Mouse (Mus musculus) liver, embryonic 16.5 days (tissue): ENCODE measurements around the gene Far2. TPM values are rescaled to one million over a fixed set of nuclear protein-coding genes. Genes with fewer than 3 reads are reported as not detected.

Experiments used
- ATAC-seq: fragments of 200-750 bp; cut with Nextera tagmentation; 2 replicates; pipeline ENCODE4 v1.8.0; 2017; ENCODE audit warnings: low read depth, mild to moderate bottlenecking, moderate number of reproducible peaks, moderate library complexity
- H3K27ac ChIP-seq: fragments of 300-500 bp; sonication (generic); 2 replicates; pipeline ENCODE4 v1.5.1; 2014; ENCODE audit warnings: mild to moderate bottlenecking, low read length
- H3K27me3 ChIP-seq: fragments of 300-500 bp; sonication (generic); 2 replicates; pipeline ENCODE4 v1.6.1; 2014; ENCODE audit warnings: low read depth, low read length, mixed read lengths; ENCODE audit not compliant: control insufficient read depth, insufficient read depth
- H3K36me3 ChIP-seq: fragments of 300-500 bp; sonication (generic); 2 replicates; pipeline ENCODE4 v1.6.1; 2014; ENCODE audit warnings: mild to moderate bottlenecking; ENCODE audit not compliant: control insufficient read depth, insufficient read depth
- H3K4me1 ChIP-seq: fragments of 300-500 bp; sonication (generic); 2 replicates; pipeline ENCODE4 v1.6.1; 2014; ENCODE audit warnings: low read depth, low read length, mixed read lengths; ENCODE audit not compliant: control insufficient read depth
- H3K4me2 ChIP-seq: fragments of 300-500 bp; sonication (generic); 2 replicates; pipeline ENCODE4 v1.6.1; 2014; ENCODE audit warnings: low read depth, low read length, mixed read lengths
- H3K4me3 ChIP-seq: fragments of 300-500 bp; sonication (generic); 2 replicates; pipeline ENCODE4 v1.5.1; 2014; ENCODE audit warnings: low read depth, mild to moderate bottlenecking, low read length
- H3K9ac ChIP-seq: fragments of 300-500 bp; sonication (generic); 2 replicates; pipeline ENCODE4 v1.6.1; 2014; ENCODE audit warnings: low read depth, low read length
- H3K9me3 ChIP-seq: fragments of 300-500 bp; sonication (generic); replicated peaks from 2 replicates; pipeline ENCODE4 v1.6.1; 2016; ENCODE audit warnings: low read length; ENCODE audit not compliant: control insufficient read depth
- WGBS: fragments of 180-500 bp; shearing (Covaris S2); extraction: QIAGEN DNeasy Blood & Tissue Kit; methylation state at CpG from one replicate; pipeline ENCODE4 v1.1.7; 2014; ENCODE audit not compliant: insufficient replicate concordance; 5-methylcytosine and 5-hydroxymethylcytosine counted together
- polyA plus RNA-seq: library from polyadenylated mRNA; unstranded; fragments of >200 nt; fragmentation: Nextera tagmentation; extraction: Ambion mirVana; gene quantifications from 2 replicates; pipeline ENCODE4 v1.2.1, GENCODE M21; 2015

The Far2 gene
- 2.0 and 2.1 TPM in 2 replicates for polyA plus RNA-seq

DNA sequence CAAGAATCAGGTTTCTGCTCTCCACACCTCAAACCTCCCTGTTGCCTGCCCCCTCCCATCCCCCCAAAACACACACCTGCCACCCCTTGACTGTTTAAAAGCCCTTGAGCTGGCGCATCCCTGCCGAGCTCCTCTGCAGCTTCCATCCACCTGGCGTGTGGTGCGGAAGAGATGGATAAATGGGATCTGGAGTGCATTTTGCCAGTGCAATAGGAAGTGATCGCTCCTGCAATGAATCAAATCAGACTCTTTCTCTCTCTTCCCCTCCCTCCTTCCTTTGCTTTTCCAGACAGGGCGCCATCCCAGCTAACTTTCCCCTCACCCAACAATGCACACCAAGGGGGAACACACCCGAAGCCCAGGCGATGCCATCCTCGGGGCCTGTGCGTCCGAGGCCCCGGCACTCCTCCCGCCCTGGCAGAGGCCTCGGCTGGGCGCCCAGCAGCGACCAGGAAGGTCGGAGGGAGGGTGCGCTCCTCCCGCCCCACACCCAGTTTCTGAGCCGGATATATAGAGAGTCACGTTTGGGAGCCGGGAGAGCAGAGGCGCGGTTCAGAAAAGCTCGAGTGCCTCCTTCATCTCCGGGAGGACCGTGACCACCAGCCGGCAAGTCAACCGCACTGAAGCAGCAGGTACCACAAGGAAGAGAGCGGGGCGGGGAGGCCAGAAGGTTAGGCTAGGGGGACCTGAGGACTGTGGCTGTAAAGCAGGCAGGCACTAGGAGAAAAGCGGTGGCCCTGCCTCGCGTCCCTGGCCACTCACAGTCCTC is at the start of gene Far2:
Gene Far2, plus strand, starts transcription at position 379 of the 769 bp plus-strand sequence.
- H3K4me2 ChIP-seq = no peak within 1 kb of the TSS
- no peak within 1 kb of the TSS for H3K9ac ChIP-seq
- no peak for ATAC-seq
- peaks cover 10% of the 10 kb centered on the region for H3K27me3 ChIP-seq
- H3K4me1 ChIP-seq = no peaks in the 10 kb centered on the region
- no peak within 1 kb of the TSS for H3K27ac ChIP-seq
- no peak within 1 kb of the TSS for H3K4me3 ChIP-seq
- no peaks in the 10 kb centered on the region for H3K9me3 ChIP-seq
- H3K36me3 ChIP-seq = no peaks in the 10 kb centered on the region
- WGBS = 4% methylated on average over 34 of the region's 34 CpGs

DNA sequence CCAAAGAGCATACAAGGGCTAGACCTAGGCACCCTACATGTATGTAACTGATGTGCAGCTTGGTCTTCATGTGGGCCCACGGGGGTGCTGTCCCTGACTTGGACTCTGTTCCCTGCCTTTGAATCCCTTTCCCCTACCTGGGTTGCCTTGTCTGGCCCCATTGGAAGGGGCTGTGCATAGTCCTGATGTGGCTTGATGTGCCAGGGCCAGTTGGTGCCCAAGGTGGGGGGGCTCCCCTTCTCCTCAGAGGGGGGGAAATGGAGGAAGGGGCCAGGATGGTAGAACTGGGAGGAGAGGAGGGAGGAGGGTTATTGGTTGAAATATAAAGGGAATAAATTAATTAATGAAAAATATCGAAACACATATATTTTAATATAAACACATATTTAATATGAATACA is 46.6 kb upstream of the Far2 start:
- H3K36me3 ChIP-seq = no peaks in the 10 kb centered on the region
- no peak overlapping the region for H3K4me3 ChIP-seq
- no peak overlapping the region for H3K4me2 ChIP-seq
- H3K27ac ChIP-seq = no peak overlapping the region
- H3K9me3 ChIP-seq = no peaks in the 10 kb centered on the region
- no peak overlapping the region for H3K9ac ChIP-seq
- no peak for ATAC-seq
- H3K4me1 ChIP-seq = no peaks in the 10 kb centered on the region
- H3K27me3 ChIP-seq = no peaks in the 10 kb centered on the region
- 64% methylated on average over 2 of the region's 2 CpGs for WGBS

DNA sequence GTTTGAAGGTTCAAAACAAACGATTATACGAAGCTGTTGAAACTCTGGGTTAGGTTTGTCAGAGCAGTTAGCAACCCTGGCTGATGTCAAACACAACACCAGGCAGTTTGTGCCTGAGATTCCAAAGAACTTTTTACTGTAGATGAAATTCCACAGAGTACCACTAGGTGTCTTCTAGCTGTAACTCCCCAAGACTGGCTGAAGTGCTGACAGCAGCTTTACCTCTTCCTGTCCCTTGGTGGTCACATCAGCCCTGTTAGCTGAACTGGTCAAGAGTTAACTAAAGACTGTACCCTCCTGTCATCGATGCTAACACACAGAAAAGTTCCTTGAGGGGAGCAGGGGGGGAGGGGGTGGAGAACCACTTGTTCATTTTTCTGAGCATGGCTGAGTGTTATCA is 46.0 kb upstream of the Far2 start:
- Histone ChIP-seq H3K27me3 (no peaks in the 10 kb centered on the region), H3K9me3 (no peaks in the 10 kb centered on the region), H3K4me1 (no peaks in the 10 kb centered on the region), H3K27ac (no peak overlapping the region), H3K9ac (no peak overlapping the region), H3K4me3 (no peak overlapping the region), H3K4me2 (no peak overlapping the region), H3K36me3 (no peaks in the 10 kb centered on the region)
- 29% methylated on average over 3 of the region's 3 CpGs for WGBS
- no peak for ATAC-seq

DNA sequence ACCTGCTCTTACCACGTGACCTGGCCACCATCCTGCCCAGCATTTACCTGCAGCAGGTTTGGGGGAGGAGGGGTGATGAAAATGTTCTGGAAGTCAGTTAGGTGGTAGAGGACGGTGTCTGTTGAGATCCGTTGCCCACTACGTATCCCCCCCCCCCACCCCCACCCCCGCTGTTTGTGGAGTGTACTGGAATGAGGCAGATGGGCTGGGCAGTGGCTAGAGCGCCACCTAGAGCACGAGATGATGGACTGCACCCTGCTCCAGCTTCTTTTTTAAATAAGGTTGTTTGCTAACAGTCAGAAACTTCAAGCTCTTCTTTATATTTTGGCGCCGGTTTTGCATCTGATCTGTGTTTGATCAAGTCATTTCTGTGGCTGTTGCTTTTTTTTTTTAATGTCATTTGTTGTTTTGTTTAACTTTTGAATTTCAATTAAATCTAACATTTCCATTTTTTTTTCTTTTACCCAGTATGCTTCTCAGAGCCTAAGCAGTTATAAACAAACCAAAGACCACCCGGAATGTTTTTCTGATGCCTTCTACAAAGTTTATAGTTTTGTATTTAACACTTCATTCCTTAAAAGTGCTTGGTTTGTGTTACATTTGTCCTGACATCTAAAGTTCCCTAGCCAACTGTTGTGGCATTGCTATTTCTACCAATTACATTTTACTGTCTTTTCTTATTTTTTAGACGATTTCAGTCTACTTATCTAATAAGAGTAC is 40.8 kb upstream of the Far2 start:
- H3K36me3 ChIP-seq = no peaks in the 10 kb centered on the region
- no peaks in the 10 kb centered on the region for H3K9me3 ChIP-seq
- H3K9ac ChIP-seq = no peak overlapping the region
- H3K27ac ChIP-seq = no peak overlapping the region
- WGBS = 52% methylated on average over 11 of the region's 11 CpGs
- no peaks in the 10 kb centered on the region for H3K27me3 ChIP-seq
- no peak overlapping the region for H3K4me3 ChIP-seq
- no peak overlapping the region for H3K4me2 ChIP-seq
- H3K4me1 ChIP-seq = no peaks in the 10 kb centered on the region
- no peak for ATAC-seq

DNA sequence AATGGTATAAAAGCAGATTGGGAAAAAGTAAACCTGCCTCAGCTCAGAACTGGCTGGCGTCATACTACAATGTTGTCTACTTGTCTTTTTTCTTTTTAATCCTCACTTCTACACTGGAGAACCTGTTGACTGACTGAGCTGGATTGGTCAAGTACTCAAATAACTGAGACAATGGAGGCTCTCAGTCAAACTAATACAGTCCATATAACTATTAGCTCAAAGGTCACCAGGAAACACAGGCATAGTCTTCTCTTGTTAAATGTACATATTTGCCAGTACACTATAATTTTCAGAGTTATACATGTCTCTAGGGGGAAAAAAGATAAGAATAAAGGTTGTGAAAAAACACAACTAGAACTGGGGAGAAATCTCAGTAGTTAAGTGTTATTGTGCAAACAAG is 6.3 kb upstream of the Far2 start:
- H3K4me3 ChIP-seq = no peak overlapping the region
- H3K9me3 ChIP-seq = no peaks in the 10 kb centered on the region
- WGBS = 69% methylated on average over 1 of the region's 1 CpGs
- ATAC-seq = no peak
- H3K36me3 ChIP-seq = no peaks in the 10 kb centered on the region
- H3K4me2 ChIP-seq = no peak overlapping the region
- no peak overlapping the region for H3K9ac ChIP-seq
- H3K27ac ChIP-seq = no peak overlapping the region
- H3K4me1 ChIP-seq = no peaks in the 10 kb centered on the region
- H3K27me3 ChIP-seq = no peaks in the 10 kb centered on the region

DNA sequence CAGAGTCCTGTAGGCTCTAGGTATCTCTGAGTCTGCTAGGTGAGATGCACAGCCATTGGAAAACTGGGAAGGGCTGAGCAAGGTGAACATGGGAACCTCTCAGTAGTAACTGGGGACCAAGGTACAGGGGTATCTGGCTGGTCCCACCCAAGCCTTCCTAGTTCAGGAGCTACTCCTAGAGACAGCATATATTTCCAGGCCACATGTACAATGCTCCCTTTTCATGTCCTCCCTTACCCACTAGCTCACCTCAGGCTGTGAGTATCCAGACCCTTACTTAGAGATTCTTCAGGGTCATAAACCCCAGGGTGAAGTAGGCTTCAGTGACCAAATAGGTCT is 560 bp downstream of the Far2 start:
- ATAC-seq = no peak
- Histone ChIP-seq H3K9ac (no peak overlapping the region), H3K4me3 (no peak overlapping the region), H3K36me3 (no peaks in the 10 kb centered on the region), H3K4me2 (no peak overlapping the region), H3K4me1 (no peaks in the 10 kb centered on the region), H3K27me3 (peaks cover 10% of the 10 kb centered on the region), H3K27ac (no peak overlapping the region), H3K9me3 (no peaks in the 10 kb centered on the region)

DNA sequence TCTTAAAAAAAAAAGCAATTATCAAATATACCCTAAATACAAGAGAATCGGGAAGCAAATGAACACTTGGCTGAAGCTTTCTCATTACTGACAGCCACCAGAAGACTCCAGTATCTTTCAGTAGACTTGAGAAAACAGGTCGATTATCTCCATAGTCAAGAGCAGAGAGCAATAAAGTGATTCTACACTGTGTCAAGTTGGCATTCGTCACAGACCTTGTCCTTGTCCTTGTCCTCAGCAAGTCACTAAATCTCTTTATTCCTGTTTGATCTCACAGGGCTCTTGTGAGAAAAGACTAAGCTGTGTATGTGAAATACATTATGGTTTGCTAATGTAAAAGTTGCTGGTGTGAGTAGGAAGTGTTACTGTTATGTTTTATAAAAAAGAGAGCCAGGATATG is 16.1 kb downstream of the Far2 start:
- no peak overlapping the region for H3K4me3 ChIP-seq
- H3K4me2 ChIP-seq = no peak overlapping the region
- H3K9me3 ChIP-seq = no peaks in the 10 kb centered on the region
- H3K27ac ChIP-seq = no peak overlapping the region
- WGBS = 54% methylated on average over 3 of the region's 3 CpGs
- no peaks in the 10 kb centered on the region for H3K36me3 ChIP-seq
- ATAC-seq = no peak
- H3K27me3 ChIP-seq = no peaks in the 10 kb centered on the region
- H3K4me1 ChIP-seq = no peaks in the 10 kb centered on the region
- H3K9ac ChIP-seq = no peak overlapping the region

DNA sequence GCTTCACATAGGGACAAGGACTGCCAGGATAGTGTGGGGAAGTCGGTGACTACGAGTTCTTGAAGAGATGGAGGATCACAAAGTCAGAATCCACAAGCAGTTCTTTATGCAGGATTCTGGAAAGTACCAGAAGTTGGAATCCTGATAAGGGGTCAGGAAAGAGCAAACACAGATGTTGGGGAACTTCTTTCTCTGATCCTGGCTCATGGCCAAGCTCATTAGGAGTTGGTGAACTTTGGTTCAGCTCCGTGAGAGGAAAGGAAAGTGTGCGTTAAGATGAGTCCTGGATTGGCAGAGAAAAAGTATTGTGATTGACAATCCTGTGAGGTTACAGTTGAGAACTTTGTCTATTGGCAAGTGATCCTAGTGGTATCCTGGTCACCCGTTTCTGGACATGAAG is 19.2 kb downstream of the Far2 start:
- Histone ChIP-seq H3K9me3 (no peaks in the 10 kb centered on the region), H3K36me3 (no peaks in the 10 kb centered on the region), H3K9ac (no peak overlapping the region), H3K27ac (no peak overlapping the region), H3K4me2 (no peak overlapping the region), H3K4me1 (no peaks in the 10 kb centered on the region), H3K4me3 (no peak overlapping the region), H3K27me3 (no peaks in the 10 kb centered on the region)
- ATAC-seq = no peak
- WGBS = 59% methylated on average over 5 of the region's 5 CpGs

DNA sequence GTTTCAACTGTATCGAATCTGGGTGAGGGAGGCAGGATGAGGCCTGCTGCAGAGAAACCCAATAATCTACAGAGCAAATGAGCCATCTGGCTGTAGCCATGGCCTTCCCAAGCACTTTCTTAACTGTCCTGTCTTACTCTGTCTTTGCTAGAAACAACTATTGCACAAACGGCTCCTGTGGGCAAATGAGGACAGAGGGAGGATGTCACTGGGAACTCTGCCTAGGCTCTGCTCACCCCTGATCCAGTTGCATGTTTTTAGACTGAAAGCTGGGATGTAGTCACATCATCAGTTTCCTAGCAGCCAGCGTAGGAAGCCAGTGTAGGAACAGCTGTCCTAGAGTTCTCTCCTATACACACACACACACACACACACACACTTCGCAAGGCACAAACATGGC is 21.7 kb downstream of the Far2 start:
- 65% methylated on average over 4 of the region's 4 CpGs for WGBS

More for the DNA sequence above, 21.7 kb downstream of the Far2 start:
- Histone ChIP-seq H3K27me3 (no peaks in the 10 kb centered on the region), H3K4me3 (no peak overlapping the region), H3K4me1 (no peaks in the 10 kb centered on the region), H3K9ac (no peak overlapping the region), H3K4me2 (no peak overlapping the region), H3K27ac (no peak overlapping the region), H3K36me3 (no peaks in the 10 kb centered on the region), H3K9me3 (no peaks in the 10 kb centered on the region)
- ATAC-seq = no peak
